Mouse (Mus musculus) testis, adult 2 months (tissue): ENCODE results near the gene Phldb2.

ENCODE experiments used
- CTCF ChIP-seq: fragments of 200-500 bp; IDR thresholded peaks from 2 replicates; pipeline ENCODE4 v1.5.1; 2012; ENCODE audit warnings: low read depth, mild to moderate bottlenecking, inconsistent platforms, low read length, moderate library complexity; ENCODE audit not compliant: control insufficient read depth, insufficient read depth, insufficient replicate concordance
- POLR2A ChIP-seq: fragments of 200-500 bp; IDR thresholded peaks from 2 replicates; pipeline ENCODE4 v1.6.1; 2012; ENCODE audit warnings: low read depth, mild to moderate bottlenecking, inconsistent platforms, low read length, moderate library complexity; ENCODE audit not compliant: control insufficient read depth

- no peak for TF ChIP-seq CTCF
- TF ChIP-seq POLR2A, result no peak
Observed at GRCm38 (mm10) chr16:45877171-45877570, 76.2 kb downstream of the Phldb2 start.
